Mouse (Mus musculus) liver, embryonic 11.5 days (tissue): ENCODE data around the gene Enam. TPM values are rescaled to one million over a fixed set of nuclear protein-coding genes. Genes with fewer than 3 reads are reported as not detected.

Experiments used
- ATAC-seq: fragments of 200-750 bp; cut with Nextera tagmentation; replicated peaks from 2 replicates; pipeline ENCODE4 v1.8.0; 2017; ENCODE audit warnings: moderate number of reproducible peaks, mild to moderate bottlenecking, moderate TSS enrichment, moderate library complexity; ENCODE audit not compliant: low FRiP score
- DNase-seq: peaks from one replicate; pipeline ENCODE4 v3.0.0-alpha.2; 2017; ENCODE audit warnings: low spot score
- H3K27ac ChIP-seq: fragments of 300-500 bp; sonication (generic); 2 replicates; pipeline ENCODE4 v1.5.1; 2014; ENCODE audit warnings: mild to moderate bottlenecking, low read depth, low read length, control low read depth
- H3K27me3 ChIP-seq: fragments of 300-500 bp; sonication (generic); replicated peaks from 2 replicates; pipeline ENCODE4 v1.6.1; 2014; ENCODE audit warnings: low read length, mixed read lengths; ENCODE audit not compliant: control insufficient read depth, insufficient read depth
- H3K36me3 ChIP-seq: fragments of 300-500 bp; sonication (generic); 2 replicates; pipeline ENCODE4 v1.6.1; 2014; ENCODE audit warnings: mild to moderate bottlenecking, low read length, moderate library complexity, mixed read lengths; ENCODE audit not compliant: control insufficient read depth, insufficient read depth
- H3K4me1 ChIP-seq: fragments of 300-500 bp; sonication (generic); replicated peaks from 2 replicates; pipeline ENCODE4 v1.6.1; 2014; ENCODE audit warnings: low read length, mixed read lengths; ENCODE audit not compliant: control insufficient read depth, insufficient read depth
- H3K4me2 ChIP-seq: fragments of 300-500 bp; sonication (generic); 2 replicates; pipeline ENCODE4 v1.6.1; 2014; ENCODE audit warnings: mild to moderate bottlenecking, control low read depth, moderate library complexity
- H3K4me3 ChIP-seq: fragments of 300-500 bp; sonication (generic); 2 replicates; pipeline ENCODE4 v1.5.1; 2014; ENCODE audit warnings: low read depth, low read length, control low read depth
- H3K9ac ChIP-seq: fragments of 300-500 bp; sonication (generic); 2 replicates; pipeline ENCODE4 v1.6.1; 2014; ENCODE audit warnings: low read depth, low read length, control low read depth
- H3K9me3 ChIP-seq: fragments of 300-500 bp; sonication (generic); 2 replicates; pipeline ENCODE4 v1.6.1; 2016; ENCODE audit warnings: low read length, inconsistent platforms, mixed read lengths; ENCODE audit not compliant: control insufficient read depth
- WGBS: fragments of 180-500 bp; shearing (Covaris S2); extraction: QIAGEN DNeasy Blood & Tissue Kit; methylation state at CpG from one replicate; pipeline ENCODE4 v1.1.7; 2014; 5-methylcytosine and 5-hydroxymethylcytosine counted together
- polyA plus RNA-seq: library from polyadenylated mRNA; unstranded; fragments of >200 nt; fragmentation: Nextera tagmentation; extraction: Ambion mirVana; gene quantifications from 2 replicates; pipeline ENCODE4 v1.2.1, GENCODE M21; 2014

Gene Enam
- not detected in 2 replicates for polyA plus RNA-seq

DNA sequence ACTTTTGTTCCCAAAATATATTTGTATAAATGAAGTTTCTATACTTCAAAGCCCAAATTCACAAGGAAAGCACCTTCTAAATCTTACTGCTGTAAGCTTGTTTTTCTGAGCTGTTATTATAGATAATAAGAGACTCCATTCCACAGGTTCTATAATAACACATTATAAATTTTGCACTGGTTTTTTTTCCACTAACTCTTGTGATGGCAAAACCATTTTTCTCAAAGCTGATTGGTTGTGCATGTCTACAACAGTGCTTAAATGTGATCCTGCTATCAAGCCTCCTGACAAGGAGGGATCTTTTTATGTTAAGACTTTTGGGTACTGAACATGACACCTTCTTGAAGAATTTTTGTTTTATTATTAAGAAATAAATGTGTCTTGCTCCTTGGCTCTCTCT, at the start of gene Enam:
Gene Enam (plus strand): TSS at position 301 of the 400 bp plus-strand sequence.
- ATAC-seq: no peak
- DNase-seq: no peak

DNA sequence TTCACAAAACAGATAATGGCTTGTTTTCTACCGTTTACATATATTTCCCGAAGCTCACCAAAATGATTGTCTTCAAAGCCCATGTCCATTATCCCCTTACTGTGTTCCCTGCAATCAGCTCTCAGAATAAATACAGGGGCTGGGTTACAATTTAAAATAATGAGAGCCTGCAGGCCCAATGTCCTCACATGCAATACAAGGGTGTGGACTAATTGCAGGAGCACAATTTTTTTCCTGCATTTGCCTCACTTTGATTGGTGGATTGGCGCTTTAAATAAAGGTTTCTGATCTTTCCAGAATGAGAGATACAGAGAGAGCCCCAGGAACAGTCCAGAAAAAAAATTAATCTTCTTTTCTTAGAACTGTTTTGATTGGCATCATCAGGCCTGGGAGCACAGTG, 32.1 kb upstream of the Enam start, which contains the start of gene Ambn:
Gene Ambn (plus strand): TSS at position 301 of the 400 bp plus-strand sequence.
- Histone ChIP-seq H3K9me3 (no peaks in the 10 kb centered on the region), H3K4me3 (no peak within 1 kb of the TSS), H3K27ac (no peak within 1 kb of the TSS), H3K4me2 (no peak within 1 kb of the TSS), H3K27me3 (no peaks in the 10 kb centered on the region), H3K9ac (no peak within 1 kb of the TSS), H3K4me1 (no peaks in the 10 kb centered on the region), H3K36me3 (no peaks in the 10 kb centered on the region)
- DNase-seq: no peak
- 80% methylated on average over 3 of the region's 3 CpGs for WGBS
- no peak for ATAC-seq

More for the DNA sequence above, at the start of gene Enam:
- no peaks in the 10 kb centered on the region for H3K27me3 ChIP-seq
- H3K4me3 ChIP-seq: no peak within 1 kb of the TSS
- H3K36me3 ChIP-seq: no peaks in the 10 kb centered on the region
- no peak within 1 kb of the TSS for H3K27ac ChIP-seq
- H3K9ac ChIP-seq: no peak within 1 kb of the TSS
- no peaks in the 10 kb centered on the region for H3K9me3 ChIP-seq
- H3K4me1 ChIP-seq: no peaks in the 10 kb centered on the region
- H3K4me2 ChIP-seq: no peak within 1 kb of the TSS

DNA sequence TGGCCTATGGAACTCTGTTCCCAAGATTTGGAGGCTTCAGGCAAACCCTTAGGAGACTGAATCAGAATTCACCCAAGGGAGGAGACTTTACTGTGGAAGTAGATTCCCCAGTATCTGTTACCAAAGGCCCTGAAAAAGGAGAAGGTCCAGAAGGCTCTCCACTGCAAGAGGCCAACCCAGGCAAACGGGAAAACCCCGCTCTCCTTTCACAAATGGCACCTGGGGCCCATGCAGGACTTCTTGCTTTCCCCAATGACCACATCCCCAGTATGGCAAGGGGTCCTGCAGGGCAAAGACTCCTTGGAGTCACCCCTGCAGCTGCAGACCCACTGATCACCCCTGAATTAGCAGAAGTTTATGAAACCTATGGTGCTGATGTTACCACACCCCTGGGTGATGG, 20.3 kb upstream of the Enam start:
- ATAC-seq (no peak), DNase-seq (no peak)
- H3K27ac ChIP-seq: no peak overlapping the region
- no peak overlapping the region for H3K4me2 ChIP-seq
- WGBS: 70% methylated on average over 2 of the region's 2 CpGs
- H3K36me3 ChIP-seq: no peaks in the 10 kb centered on the region
- H3K4me1 ChIP-seq: no peaks in the 10 kb centered on the region
- H3K9ac ChIP-seq: no peak overlapping the region
- no peaks in the 10 kb centered on the region for H3K9me3 ChIP-seq
- no peaks in the 10 kb centered on the region for H3K27me3 ChIP-seq
- no peak overlapping the region for H3K4me3 ChIP-seq

- ATAC-seq (no peak), DNase-seq (no peak)
- 80% methylated on average over 4 of the region's 4 CpGs for WGBS
- Histone ChIP-seq H3K4me1 (no peaks in the 10 kb centered on the region), H3K4me2 (no peak overlapping the region), H3K9me3 (no peaks in the 10 kb centered on the region), H3K9ac (no peak overlapping the region), H3K27ac (no peak overlapping the region), H3K4me3 (no peak overlapping the region), H3K36me3 (no peaks in the 10 kb centered on the region), H3K27me3 (no peaks in the 10 kb centered on the region)
These were observed 18.7 kb upstream of the Enam start for GRCm38 (mm10) chr5:88468807-88469704.

- DNase-seq: no peak
- 57% methylated on average over 2 of the region's 2 CpGs for WGBS
- Histone ChIP-seq H3K27me3 (no peaks in the 10 kb centered on the region), H3K4me2 (no peak overlapping the region), H3K27ac (no peak overlapping the region), H3K4me3 (no peak overlapping the region), H3K36me3 (no peaks in the 10 kb centered on the region), H3K4me1 (no peaks in the 10 kb centered on the region), H3K9me3 (no peaks in the 10 kb centered on the region), H3K9ac (no peak overlapping the region)
- ATAC-seq: no peak
These were observed 1.2 kb downstream of the Enam start for GRCm38 (mm10) chr5:88489004-88489403.

- Histone ChIP-seq H3K27me3 (no peaks in the 10 kb centered on the region), H3K4me3 (no peak overlapping the region), H3K36me3 (no peaks in the 10 kb centered on the region), H3K4me2 (no peak overlapping the region), H3K9me3 (no peaks in the 10 kb centered on the region), H3K9ac (no peak overlapping the region), H3K4me1 (no peaks in the 10 kb centered on the region), H3K27ac (no peak overlapping the region)
- DNase-seq: no peak
- WGBS: 82% methylated on average over 5 of the region's 5 CpGs
- ATAC-seq: no peak
These were observed 3.3 kb downstream of the Enam start for GRCm38 (mm10) chr5:88491111-88491510.

DNA sequence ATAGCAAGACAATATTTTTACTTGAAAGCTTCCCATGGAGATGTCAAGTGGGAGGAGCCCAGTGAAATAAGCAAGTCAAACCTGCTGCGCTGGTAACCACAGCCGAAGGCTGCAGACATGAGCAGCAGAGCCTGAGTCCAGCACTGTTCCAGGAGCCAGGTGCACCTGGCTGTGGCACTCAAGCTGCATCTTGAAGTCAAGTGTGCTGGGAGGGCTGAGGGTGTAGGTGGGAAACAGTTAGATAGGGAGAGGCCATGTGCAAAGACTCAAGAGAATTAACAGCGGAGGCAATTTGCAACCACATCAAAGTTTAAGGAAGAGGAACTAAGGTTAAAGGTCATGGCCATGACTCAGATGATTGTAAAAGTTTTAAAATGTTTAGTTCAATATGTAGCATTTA, 12.0 kb downstream of the Enam start:
- ATAC-seq (no peak), DNase-seq (no peak)
- H3K36me3 ChIP-seq: no peaks in the 10 kb centered on the region
- H3K4me3 ChIP-seq: no peak overlapping the region
- H3K27ac ChIP-seq: no peak overlapping the region
- H3K4me2 ChIP-seq: no peak overlapping the region
- H3K27me3 ChIP-seq: no peaks in the 10 kb centered on the region
- no peaks in the 10 kb centered on the region for H3K9me3 ChIP-seq
- no peaks in the 10 kb centered on the region for H3K4me1 ChIP-seq
- 88% methylated on average over 3 of the region's 3 CpGs for WGBS
- H3K9ac ChIP-seq: no peak overlapping the region

GRCm38 (mm10) chr5:88508555-88508954, 20.8 kb downstream of the Enam start:
- ATAC-seq: no peak

DNA sequence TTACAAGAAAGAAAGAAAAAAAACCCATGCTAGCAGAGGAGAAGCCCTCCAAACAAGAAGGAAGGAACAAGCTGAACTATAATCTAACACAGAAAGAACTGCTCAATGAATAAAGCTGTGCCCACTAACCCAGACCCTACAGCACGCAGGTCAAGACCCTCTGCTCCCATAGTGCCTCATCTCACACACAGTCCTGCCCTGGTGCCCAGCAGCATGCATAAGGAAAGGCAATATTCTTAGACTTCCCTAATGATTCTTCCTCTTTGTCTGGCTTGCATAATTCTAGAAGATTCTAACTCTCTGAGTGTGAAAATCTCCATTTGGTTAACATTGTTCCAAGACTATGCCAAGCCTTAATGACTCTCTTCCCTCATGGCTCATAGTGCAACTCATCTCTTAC, 21.2 kb downstream of the Enam start:
- H3K27ac ChIP-seq: no peak overlapping the region
- DNase-seq: no peak
- H3K9ac ChIP-seq: no peak overlapping the region
- no peak for ATAC-seq
- WGBS: 95% methylated on average over 1 of the region's 1 CpGs
- no peaks in the 10 kb centered on the region for H3K36me3 ChIP-seq
- no peak overlapping the region for H3K4me2 ChIP-seq
- H3K4me3 ChIP-seq: no peak overlapping the region
- H3K4me1 ChIP-seq: no peaks in the 10 kb centered on the region
- H3K27me3 ChIP-seq: no peaks in the 10 kb centered on the region
- no peaks in the 10 kb centered on the region for H3K9me3 ChIP-seq

More at GRCm38 (mm10) chr5:88508555-88508954, 20.8 kb downstream of the Enam start:
- WGBS: 35% methylated on average over 1 of the region's 1 CpGs
- Histone ChIP-seq H3K4me1 (no peaks in the 10 kb centered on the region), H3K4me2 (no peak overlapping the region), H3K4me3 (no peak overlapping the region), H3K27me3 (no peaks in the 10 kb centered on the region), H3K36me3 (no peaks in the 10 kb centered on the region), H3K27ac (no peak overlapping the region), H3K9ac (no peak overlapping the region), H3K9me3 (no peaks in the 10 kb centered on the region)
- no peak for DNase-seq
